ENCODE assay signal across 8 mouse cellular contexts in the genomic region with DNA sequence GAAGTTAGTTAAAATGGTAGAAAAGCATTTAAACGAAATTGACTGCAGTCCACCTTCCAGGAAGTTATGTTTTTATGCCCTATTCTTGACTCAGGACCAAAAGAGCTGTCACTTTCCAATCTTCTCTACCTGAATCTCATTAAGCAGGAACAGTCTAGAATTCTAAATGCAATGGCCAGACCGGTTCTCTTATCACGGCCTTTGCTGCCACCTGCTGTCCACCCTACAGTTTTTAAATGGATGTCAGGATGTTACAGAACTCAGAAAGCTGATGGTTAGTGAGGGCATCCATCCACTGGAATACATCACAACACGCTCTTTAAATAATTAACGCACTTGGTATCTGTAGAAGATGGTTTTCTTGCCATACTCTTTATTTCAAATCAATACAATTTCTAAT.
DNase-seq lines count a peak whose midpoint lies in the region; ATAC-seq and TF ChIP-seq lines count a peak whose summit lies in the region.

No protein-coding gene starts in this region.

- H3K9ac ChIP-seq in heart, embryonic 11.5 days (ENCODE audit: low read depth, low read length) = no peak overlapping the region
- H3K9ac ChIP-seq in ES-Bruce4 (ENCODE audit: low read depth, poor library complexity, severe bottlenecking) = no peak overlapping the region
- H3K9ac ChIP-seq in forebrain, embryonic 16.5 days (replicated peaks; ENCODE audit: low read depth, low read length) = no peak overlapping the region
- H3K9ac ChIP-seq in stomach, postnatal 0 days (ENCODE audit: low read length) = no peak overlapping the region

- TF ChIP-seq EP300 in ES-Bruce4 (IDR thresholded peaks at IDR 0.05; ENCODE audit: insufficient read depth, low read depth, low read length) = no peak
- TF ChIP-seq EP300 in stomach, postnatal 0 days (optimal IDR thresholded peaks at IDR 0.05) = no peak

- DNase-seq in heart, postnatal 10 days = peak; percentile 65 to 71
- peak; percentile 10 for DNase-seq in cerebellum, adult 11-12 months
- DNase-seq in layer of hippocampus, adult 9-10 months (ENCODE audit: low spot score) = peak; percentile 41
- DNase-seq in stomach, postnatal 0 days (ENCODE audit: low spot score) = peak; percentile 77

- no peak for TF ChIP-seq POLR2A in ES-Bruce4 (IDR thresholded peaks at IDR 0.05; ENCODE audit: insufficient read depth, low read length)

- peaks cover 17% of the 10 kb centered on the region for H3K27me3 ChIP-seq in heart, embryonic 11.5 days (ENCODE audit: control insufficient read depth, insufficient read depth, low read length)
- H3K27me3 ChIP-seq in ES-Bruce4 (ENCODE audit: control insufficient read depth, insufficient read depth, low read length, poor library complexity, severe bottlenecking) = no peaks in the 10 kb centered on the region
- peaks cover 18% of the 10 kb centered on the region for H3K27me3 ChIP-seq in forebrain, embryonic 16.5 days (replicated peaks; ENCODE audit: control insufficient read depth, insufficient read depth, low read length)
- no peaks in the 10 kb centered on the region for H3K27me3 ChIP-seq in stomach, postnatal 0 days (ENCODE audit: control insufficient read depth, insufficient read depth, low read length)

- H3K4me1 ChIP-seq in heart, embryonic 11.5 days (ENCODE audit: control insufficient read depth, insufficient read depth, low read length) = 0 out of 2 replicates have a peak, but pooled peaks cover 2% of the 10 kb centered on the region
- H3K4me1 ChIP-seq in ES-Bruce4 (ENCODE audit: control insufficient read depth, insufficient read depth, low read length) = no peaks in the 10 kb centered on the region
- H3K4me1 ChIP-seq in forebrain, embryonic 16.5 days (replicated peaks; ENCODE audit: control insufficient read depth, insufficient read depth, low read length) = peaks cover 11% of the 10 kb centered on the region
- H3K4me1 ChIP-seq in stomach, postnatal 0 days (replicated peaks; ENCODE audit: control insufficient read depth, insufficient read depth) = no peaks in the 10 kb centered on the region

- 15% methylated on average over 5 of the region's 5 CpGs for WGBS in heart, embryonic 11.5 days (ENCODE audit: insufficient replicate concordance)
- WGBS in forebrain, embryonic 16.5 days = 16% methylated on average over 5 of the region's 5 CpGs
- 15% methylated on average over 5 of the region's 5 CpGs for WGBS in stomach, postnatal 0 days

- ATAC-seq in heart, embryonic 11.5 days (replicated peaks; ENCODE audit: insufficient number of reproducible peaks, low FRiP score, low TSS enrichment) = no peak
- ATAC-seq in forebrain, embryonic 16.5 days = 0 out of 2 replicates have a peak, but pooled peaks have one; percentile 24
- ATAC-seq in megakaryocyte-erythroid progenitor cell, adult 5-6 weeks (replicated peaks; ENCODE audit: low FRiP score, low TSS enrichment, poor library complexity, severe bottlenecking) = 0 out of 2 replicates have a peak, but pooled peaks have one; percentile 69
- ATAC-seq in stomach, postnatal 0 days (ENCODE audit: low FRiP score, low TSS enrichment) = 0 out of 2 replicates have a peak, but pooled peaks have one; percentile 45

- intact Hi-C loops in heart, postnatal 10 days (cut with DNase I) = loop anchor here (2.0 to 10.0 kb wide), 4 partner anchors 1038 to 1880 kb away; no protein-coding TSS in a partner anchor

- no peaks in the 10 kb centered on the region for H3K9me3 ChIP-seq in heart, embryonic 11.5 days (replicated peaks; ENCODE audit: control insufficient read depth, low read length)
- no peaks in the 10 kb centered on the region for H3K9me3 ChIP-seq in ES-Bruce4 (replicated peaks; ENCODE audit: control insufficient read depth, insufficient read depth, low read length, poor library complexity, severe bottlenecking)
- H3K9me3 ChIP-seq in forebrain, embryonic 16.5 days (ENCODE audit: control insufficient read depth, low read length) = no peaks in the 10 kb centered on the region
- no peaks in the 10 kb centered on the region for H3K9me3 ChIP-seq in stomach, postnatal 0 days (ENCODE audit: control insufficient read depth, low read length)

- no peak overlapping the region for H3K4me2 ChIP-seq in heart, embryonic 11.5 days
- no peak overlapping the region for H3K4me2 ChIP-seq in forebrain, embryonic 16.5 days (ENCODE audit: low read length)
- no peak overlapping the region for H3K4me2 ChIP-seq in stomach, postnatal 0 days (replicated peaks; ENCODE audit: low read depth)

- peak; percentile 42 for TF ChIP-seq CTCF in ES-Bruce4 (IDR thresholded peaks at IDR 0.05; ENCODE audit: low read depth, low read length)
- peak; percentile 86 for TF ChIP-seq CTCF in stomach, postnatal 0 days (IDR thresholded peaks at IDR 0.05; ENCODE audit: low read depth)

- H3K4me3 ChIP-seq in heart, embryonic 11.5 days (ENCODE audit: low read depth, low read length) = no peak overlapping the region
- no peak overlapping the region for H3K4me3 ChIP-seq in ES-Bruce4 (ENCODE audit: low read depth, low read length)
- H3K4me3 ChIP-seq in forebrain, embryonic 16.5 days (replicated peaks; ENCODE audit: low read length) = no peak overlapping the region
- no peak overlapping the region for H3K4me3 ChIP-seq in stomach, postnatal 0 days (ENCODE audit: low read depth, low read length)

- H3K36me3 ChIP-seq in heart, embryonic 11.5 days (ENCODE audit: control insufficient read depth, insufficient read depth, low read length) = no peaks in the 10 kb centered on the region
- no peaks in the 10 kb centered on the region for H3K36me3 ChIP-seq in ES-Bruce4 (ENCODE audit: control insufficient read depth, insufficient read depth, low read length, poor library complexity, severe bottlenecking)
- no peaks in the 10 kb centered on the region for H3K36me3 ChIP-seq in forebrain, embryonic 16.5 days (ENCODE audit: control insufficient read depth, insufficient read depth)
- H3K36me3 ChIP-seq in stomach, postnatal 0 days (ENCODE audit: control insufficient read depth, insufficient read depth, low read length) = no peaks in the 10 kb centered on the region

- no peak overlapping the region for H3K27ac ChIP-seq in heart, embryonic 11.5 days (ENCODE audit: low read depth, low read length)
- H3K27ac ChIP-seq in ES-Bruce4 (ENCODE audit: insufficient read depth, low read length) = no peak overlapping the region
- H3K27ac ChIP-seq in forebrain, embryonic 16.5 days (ENCODE audit: low read length) = no peak overlapping the region
- H3K27ac ChIP-seq in stomach, postnatal 0 days (replicated peaks) = no peak overlapping the region

Comparison
In these comparisons a context has a peak if more than half of its experiments do, and no peak if none do; other contexts are left out.
1. DNase-seq: peak in every context shown above with its lines; median percentile 77 in stomach, postnatal 0 days; 68 in heart, postnatal 10 days; 41 in layer of hippocampus, adult 9-10 months; 10 in cerebellum, adult 11-12 months.